Comparison of ENCODE assay signal across 8 mouse cellular contexts in genomic region chr3:51416073-51416363, GRCm38 (mm10). TPM values are rescaled to one million over a fixed set of nuclear protein-coding genes. Genes with fewer than 3 reads are reported as not detected.
DNase-seq lines count a peak whose midpoint lies in the region; ATAC-seq and TF ChIP-seq lines count a peak whose summit lies in the region.

No protein-coding gene starts in this region.

- H3K4me1 ChIP-seq in thymus, adult 2 months (replicated peaks; ENCODE audit: control insufficient read depth, insufficient read depth, low read length) = 0 out of 2 replicates have a peak, but pooled peaks cover 4% of the 10 kb centered on the region
- H3K4me1 ChIP-seq in liver, embryonic 15.5 days (replicated peaks) = peaks cover 45% of the 10 kb centered on the region

- H3K27me3 ChIP-seq in thymus, adult 2 months (ENCODE audit: control insufficient read depth, insufficient read depth, low read length) = no peaks in the 10 kb centered on the region
- H3K27me3 ChIP-seq in liver, embryonic 15.5 days = no peaks in the 10 kb centered on the region

- WGBS in thymus, adult 2 months = under 1% methylated on average over 30 of the region's 30 CpGs
- under 1% methylated on average over 30 of the region's 30 CpGs for WGBS in liver, embryonic 15.5 days (ENCODE audit: insufficient replicate concordance)

- H3K9ac ChIP-seq in liver, embryonic 15.5 days = peak overlapping the region; percentile 97

- peak overlapping the region; percentile 85 for H3K27ac ChIP-seq in thymus, adult 2 months (ENCODE audit: control insufficient read depth, insufficient read depth, low read length)
- H3K27ac ChIP-seq in liver, embryonic 15.5 days (replicated peaks) = peak overlapping the region; percentile 97

- H3K9me3 ChIP-seq in liver, embryonic 15.5 days (replicated peaks) = no peaks in the 10 kb centered on the region

- no peak for TF ChIP-seq CTCF in thymus, adult 2 months (IDR thresholded peaks at IDR 0.05; ENCODE audit: borderline replicate concordance, control insufficient read depth, extremely low read depth, insufficient read depth, low read length, poor library complexity)

- H3K36me3 ChIP-seq in thymus, adult 2 months (ENCODE audit: control insufficient read depth, insufficient read depth, low read length) = no peaks in the 10 kb centered on the region
- no peaks in the 10 kb centered on the region for H3K36me3 ChIP-seq in liver, embryonic 15.5 days (replicated peaks)

- ATAC-seq in cerebellum, adult (ENCODE audit: insufficient number of reproducible peaks, low FRiP score, low TSS enrichment) = peak; percentile 57
- peak; percentile 53; the same call in 1 of the 2 replicates for ATAC-seq in liver, embryonic 15.5 days (ENCODE audit: insufficient read depth)
- ATAC-seq in megakaryocyte progenitor cell, adult 5-6 weeks (replicated peaks; ENCODE audit: poor library complexity) = no peak; the same call in 1 of the 2 replicates

- H3K4me3 ChIP-seq in thymus, adult 2 months (ENCODE audit: control insufficient read depth, insufficient read depth, low read length) = peak overlapping the region; percentile 74
- H3K4me3 ChIP-seq in liver, embryonic 15.5 days (replicated peaks) = peak overlapping the region; percentile 100

- no peak for TF ChIP-seq POLR2A in thymus, adult 2 months (IDR thresholded peaks at IDR 0.05; ENCODE audit: control insufficient read depth, extremely low read depth, insufficient read depth, low read length, poor library complexity)

- DNase-seq in cerebellum, adult 9-11 months = no peak
- DNase-seq in thymus, adult 2 months = no peak
- DNase-seq in thymus, postnatal 36 days = no peak
- no peak for DNase-seq in retina, embryonic 14.5 days (ENCODE audit: low spot score)
- no peak for DNase-seq in layer of hippocampus, adult 8-10 months (ENCODE audit: low spot score in 2 of 2)

- peak overlapping the region; percentile 81 for H3K4me2 ChIP-seq in liver, embryonic 15.5 days

RNA-seq across cellular contexts. Expression of gene Naa15, which starts 1.1 kb away (rescaled TPM):
- polyA plus RNA-seq in thymus, adult 2 months (2012; rRNA removed) = 6.0 and 6.7 TPM in 2 replicates
- polyA plus RNA-seq in liver, embryonic 15.5 days (2015; fragmentation: Nextera tagmentation; extraction: Ambion mirVana) = 20.4 and 22.3 TPM in 2 replicates
- total RNA-seq in layer of hippocampus, adult 8-10 months (2022) = 10 to 100 TPM; 42.6 to 61.4 (median 53.8) TPM
- total RNA-seq in megakaryocyte progenitor cell, adult 5-6 weeks (2015) = 126 and 131 TPM in 2 replicates
- 69.8 and 118 TPM in 2 replicates for total RNA-seq in megakaryocyte progenitor cell, adult 5-6 weeks (2017)

RNA-seq across cellular contexts. Expression of gene Ndufc1, which starts 7.2 kb away (rescaled TPM):
- polyA plus RNA-seq in thymus, adult 2 months (2012; rRNA removed) = 152 and 169 TPM in 2 replicates
- 308 and 386 TPM in 2 replicates for polyA plus RNA-seq in liver, embryonic 15.5 days (2015; fragmentation: Nextera tagmentation; extraction: Ambion mirVana)
- total RNA-seq in layer of hippocampus, adult 8-10 months (2022) = 100 to 1,000 TPM; 257 to 292 (median 267) TPM
- total RNA-seq in megakaryocyte progenitor cell, adult 5-6 weeks (2015) = 175 and 219 TPM in 2 replicates
- total RNA-seq in megakaryocyte progenitor cell, adult 5-6 weeks (2017) = 84.9 and 94.9 TPM in 2 replicates

RNA-seq across cellular contexts. Expression of gene Mgarp, which starts 19.5 kb away (rescaled TPM):
- 0.18 and 0.22 TPM in 2 replicates for polyA plus RNA-seq in thymus, adult 2 months (2012; rRNA removed)
- polyA plus RNA-seq in liver, embryonic 15.5 days (2015; fragmentation: Nextera tagmentation; extraction: Ambion mirVana) = 1.3 and 1.9 TPM in 2 replicates
- total RNA-seq in layer of hippocampus, adult 8-10 months (2022) = under 1 TPM in 3 of 4 experiments, not detected in 1; 0.27 to 0.72 (median 0.55) TPM
- total RNA-seq in megakaryocyte progenitor cell, adult 5-6 weeks (2015) = not detected in 2 replicates
- total RNA-seq in megakaryocyte progenitor cell, adult 5-6 weeks (2017) = not detected in 2 replicates
